Mouse (Mus musculus): ENCODE data around the gene Spns1. TPM values are rescaled to one million over a fixed set of nuclear protein-coding genes. Genes with fewer than 3 reads are reported as not detected.

Spns1 gene
- 2.6 TPM for polyA plus RNA-seq (2014; fragmentation: Illumina TruSeq; extraction: RNeasy Lipid Tissue Mini Kit (QIAGEN cat#74804))

GRCm38 (mm10) chr7:126377278-126378158, at the start of gene Spns1:
Spns1 (minus strand) TSS chr7:126377450.

GRCm38 (mm10) chr7:126414725-126415124, 37.5 kb upstream of the Spns1 start, which contains the start of gene Cd19:
Cd19 (minus strand) TSS chr7:126414889.

DNA sequence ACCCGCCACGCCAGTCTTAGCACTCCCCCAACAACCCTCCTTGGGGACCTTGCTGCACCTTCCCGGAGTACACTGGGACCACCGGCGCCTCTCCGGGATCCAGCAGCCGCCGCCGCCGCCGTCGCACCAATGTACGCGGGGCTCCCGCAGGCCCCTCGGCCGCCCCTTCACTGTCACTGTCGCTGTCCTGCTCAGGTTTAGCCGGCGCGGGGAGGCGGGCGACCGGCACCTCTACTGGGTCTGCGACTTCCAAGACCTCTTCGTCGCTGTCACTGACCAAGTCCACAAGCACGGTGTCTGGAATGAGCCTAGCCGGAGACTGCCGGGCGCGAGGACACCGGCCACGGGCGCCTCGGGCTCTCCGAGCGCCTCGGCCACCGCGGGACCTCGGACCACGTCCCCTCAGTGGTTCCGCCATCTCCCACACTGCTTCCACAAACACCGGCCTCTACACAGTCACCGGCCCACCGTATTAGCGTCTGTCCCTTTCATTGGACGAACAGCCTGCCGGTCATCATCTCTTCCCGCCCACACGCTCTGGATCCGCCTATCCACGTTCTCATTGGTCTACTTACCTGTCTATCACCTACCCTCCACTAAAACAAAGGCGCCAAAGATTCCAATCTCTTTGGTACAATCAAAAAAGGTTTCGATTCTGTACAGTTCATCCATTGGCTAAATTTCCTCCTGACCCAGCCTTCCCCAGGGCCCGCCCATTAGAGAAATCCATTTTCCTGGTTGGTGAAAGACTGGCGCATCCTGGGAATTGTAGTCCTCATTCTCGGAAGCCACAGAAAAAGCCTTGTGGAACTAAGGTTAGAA, 19.3 kb upstream of the Spns1 start, which contains the start of gene Nfatc2ip:
TSS of gene Nfatc2ip (minus strand) at position 440 of the 822 bp plus-strand sequence.

DNA sequence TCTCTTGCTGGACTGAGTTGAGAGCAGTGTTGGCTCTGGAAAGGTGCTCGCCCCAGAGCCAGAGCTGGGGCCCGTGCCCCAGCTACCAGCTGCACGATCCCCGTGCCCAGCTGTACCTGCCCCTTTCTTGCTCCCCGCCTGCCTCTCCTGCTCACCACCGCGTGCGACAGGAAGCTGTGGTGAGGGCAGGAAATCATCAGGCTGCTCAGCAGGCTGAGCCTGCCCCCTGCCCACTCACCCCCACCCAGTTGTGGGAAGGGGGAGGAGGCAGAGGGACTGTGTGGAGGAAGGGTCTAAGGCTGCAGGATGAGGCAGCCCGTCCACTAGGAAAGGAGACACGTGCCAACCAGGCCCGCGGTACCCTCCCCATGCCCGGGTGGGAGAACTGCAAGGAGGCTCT, 7.9 kb downstream of the Spns1 start, which contains the start of gene Lat:
TSS of gene Lat (minus strand) at position 178 of the 400 bp plus-strand sequence.

Other genes with a start within 250 kb of the Spns1 start
- 56.2 TPM for gene Xpo6, start 176.9 kb downstream of the Spns1 start, polyA plus RNA-seq (2014; fragmentation: Illumina TruSeq; extraction: RNeasy Lipid Tissue Mini Kit (QIAGEN cat#74804))
- gene Sbk1, start 104.8 kb downstream of the Spns1 start, polyA plus RNA-seq (2014; fragmentation: Illumina TruSeq; extraction: RNeasy Lipid Tissue Mini Kit (QIAGEN cat#74804)): 8.5 TPM
- gene Lat, start 7.9 kb downstream of the Spns1 start, polyA plus RNA-seq (2014; fragmentation: Illumina TruSeq; extraction: RNeasy Lipid Tissue Mini Kit (QIAGEN cat#74804)): not detected
- gene Nfatc2ip, start 19.3 kb upstream of the Spns1 start, polyA plus RNA-seq (2014; fragmentation: Illumina TruSeq; extraction: RNeasy Lipid Tissue Mini Kit (QIAGEN cat#74804)): 14.5 TPM
- gene Cd19, start 37.4 kb upstream of the Spns1 start, polyA plus RNA-seq (2014; fragmentation: Illumina TruSeq; extraction: RNeasy Lipid Tissue Mini Kit (QIAGEN cat#74804)): 0.17 TPM
- gene Rabep2, start 51.3 kb upstream of the Spns1 start, polyA plus RNA-seq (2014; fragmentation: Illumina TruSeq; extraction: RNeasy Lipid Tissue Mini Kit (QIAGEN cat#74804)): 0.20 TPM
- not detected for gene Atp2a1, start 85.7 kb upstream of the Spns1 start, polyA plus RNA-seq (2014; fragmentation: Illumina TruSeq; extraction: RNeasy Lipid Tissue Mini Kit (QIAGEN cat#74804))
- gene Sh2b1, start 98.0 kb upstream of the Spns1 start, polyA plus RNA-seq (2014; fragmentation: Illumina TruSeq; extraction: RNeasy Lipid Tissue Mini Kit (QIAGEN cat#74804)): 0.57 TPM
- gene Tufm, start 109.9 kb upstream of the Spns1 start, polyA plus RNA-seq (2014; fragmentation: Illumina TruSeq; extraction: RNeasy Lipid Tissue Mini Kit (QIAGEN cat#74804)): 2.9 TPM
- gene Atxn2l, start 126.0 kb upstream of the Spns1 start, polyA plus RNA-seq (2014; fragmentation: Illumina TruSeq; extraction: RNeasy Lipid Tissue Mini Kit (QIAGEN cat#74804)): 24.4 TPM
- 340 TPM for gene Eif3c, start 189.0 kb upstream of the Spns1 start, polyA plus RNA-seq (2014; fragmentation: Illumina TruSeq; extraction: RNeasy Lipid Tissue Mini Kit (QIAGEN cat#74804))
- 0.26 TPM for gene Apobr, start 207.5 kb upstream of the Spns1 start, polyA plus RNA-seq (2014; fragmentation: Illumina TruSeq; extraction: RNeasy Lipid Tissue Mini Kit (QIAGEN cat#74804))
- 1.4 TPM for gene Cln3, start 208.4 kb upstream of the Spns1 start, polyA plus RNA-seq (2014; fragmentation: Illumina TruSeq; extraction: RNeasy Lipid Tissue Mini Kit (QIAGEN cat#74804))
- gene Il27, start 217.5 kb upstream of the Spns1 start, polyA plus RNA-seq (2014; fragmentation: Illumina TruSeq; extraction: RNeasy Lipid Tissue Mini Kit (QIAGEN cat#74804)): not detected